Mouse (Mus musculus): ENCODE results near the gene Cryzl1. TPM values are rescaled to one million over a fixed set of nuclear protein-coding genes. Genes with fewer than 3 reads are reported as not detected.

Cryzl1 gene
- total and polyA plus RNA-seq, 3 experiments: 20.2 to 44.4 TPM; not detected in 1

GRCm38 (mm10) chr16:91732816-91733215 lies 4.0 kb upstream of the Cryzl1 start:
- DNase-seq (ENCODE audit: low read depth, low spot score): no peak
- H3K36me3 ChIP-seq (ENCODE audit: control insufficient read depth in 1 of 2, insufficient read depth in 2 of 2, low read length in 2 of 2): peaks cover 0 to 5% of the 10 kb centered on the region in 2 experiments; a peak in 2 of 4 replicates

GRCm38 (mm10) chr16:91730446-91730845 lies 1.7 kb upstream of the Cryzl1 start:
- no peak for DNase-seq (ENCODE audit: low read depth, low spot score)
- H3K36me3 ChIP-seq (ENCODE audit: control insufficient read depth in 1 of 2, insufficient read depth in 2 of 2, low read length in 2 of 2): peaks cover 0 to 14% of the 10 kb centered on the region in 2 experiments; a peak in 2 of 4 replicates
- H3K27me3 ChIP-seq (ENCODE audit: control insufficient read depth in 1 of 2, insufficient read depth in 2 of 2, low read length in 2 of 2): peaks cover 7 to 9% of the 10 kb centered on the region in 2 experiments
- H3K79me2 ChIP-seq (ENCODE audit: control insufficient read depth, insufficient read depth, low read length, poor library complexity): peaks cover 21% of the 10 kb centered on the region
- peak overlapping the region; percentile 68 to 72 for H3K4me3 ChIP-seq (ENCODE audit: control insufficient read depth in 1 of 2, insufficient read depth in 1 of 2, low read depth in 2 of 2, low read length in 2 of 2)
- H3K9me3 ChIP-seq (replicated peaks; ENCODE audit: insufficient read depth, low read length): no peaks in the 10 kb centered on the region
- TF ChIP-seq ETS1 (IDR thresholded peaks at IDR 0.05; ENCODE audit: low read depth, low read length) (no peak), ZNF384 (IDR thresholded peaks at IDR 0.05; ENCODE audit: low read depth, low read length) (0 out of 2 replicates have a peak, but pooled peaks have one; percentile 7)
- peaks cover 0 to 14% of the 10 kb centered on the region in 2 experiments; a peak in 3 of 4 replicates for H3K4me1 ChIP-seq (ENCODE audit: control insufficient read depth in 1 of 2, insufficient read depth in 2 of 2, low read length in 2 of 2)
- H3K27ac ChIP-seq (ENCODE audit: control insufficient read depth, low read depth, low read length): no peak overlapping the region
- H3K9ac ChIP-seq (ENCODE audit: control insufficient read depth, low read depth, low read length, poor library complexity, severe bottlenecking): peak overlapping the region; percentile 68

More at GRCm38 (mm10) chr16:91732816-91733215, 4.0 kb upstream of the Cryzl1 start:
- peaks cover 7 to 9% of the 10 kb centered on the region in 2 experiments for H3K27me3 ChIP-seq (ENCODE audit: control insufficient read depth in 1 of 2, insufficient read depth in 2 of 2, low read length in 2 of 2)
- no peaks in the 10 kb centered on the region for H3K9me3 ChIP-seq (replicated peaks; ENCODE audit: insufficient read depth, low read length)
- no peak overlapping the region for H3K27ac ChIP-seq (ENCODE audit: control insufficient read depth, low read depth, low read length)
- peaks cover 2% of the 10 kb centered on the region; the same call in 1 of the 2 replicates for H3K79me2 ChIP-seq (ENCODE audit: control insufficient read depth, insufficient read depth, low read length, poor library complexity)
- TF ChIP-seq RAD21 (IDR thresholded peaks at IDR 0.05; ENCODE audit: low read depth, low read length) (no peak), SIN3A (IDR thresholded peaks at IDR 0.05; ENCODE audit: low read length) (no peak), USF2 (IDR thresholded peaks at IDR 0.05; ENCODE audit: borderline replicate concordance in 1 of 2, insufficient read depth in 1 of 2, low read depth in 1 of 2, low read length in 2 of 2) (no peak), E2F4 (IDR thresholded peaks at IDR 0.05; ENCODE audit: borderline replicate concordance, low read depth, low read length) (no peak), NELFE (IDR thresholded peaks at IDR 0.05; ENCODE audit: low read depth, low read length) (no peak), BHLHE40 (IDR thresholded peaks at IDR 0.05; ENCODE audit: borderline replicate concordance, low read depth, low read length) (no peak), RCOR1 (IDR thresholded peaks at IDR 0.05; ENCODE audit: low read depth, low read length) (no peak), NRF1 (IDR thresholded peaks at IDR 0.05; ENCODE audit: insufficient read depth, low read depth, low read length, poor library complexity, severe bottlenecking) (no peak), MYC (IDR thresholded peaks at IDR 0.05; ENCODE audit: low read depth, low read length) (no peak), ZNF384 (IDR thresholded peaks at IDR 0.05; ENCODE audit: low read depth, low read length) (no peak), GABPA (IDR thresholded peaks at IDR 0.05; ENCODE audit: low read depth, low read length) (no peak), MXI1 (IDR thresholded peaks at IDR 0.05; ENCODE audit: low read depth, low read length) (no peak), MAFK (IDR thresholded peaks at IDR 0.05; ENCODE audit: borderline replicate concordance, low read depth, low read length) (no peak), ETS1 (IDR thresholded peaks at IDR 0.05; ENCODE audit: low read depth, low read length) (no peak), EP300 (IDR thresholded peaks at IDR 0.05; ENCODE audit: low read depth in 1 of 2, low read length in 2 of 2) (no peak), MEF2A (IDR thresholded peaks at IDR 0.05; ENCODE audit: extremely low read depth, insufficient replicate concordance, low read depth, low read length, poor library complexity, severe bottlenecking) (no peak), MAX (IDR thresholded peaks at IDR 0.05; ENCODE audit: low read length) (no peak), TCF12 (IDR thresholded peaks at IDR 0.05; ENCODE audit: low read depth, low read length) (no peak)
- no peak overlapping the region for H3K4me3 ChIP-seq (ENCODE audit: control insufficient read depth in 1 of 2, insufficient read depth in 1 of 2, low read depth in 2 of 2, low read length in 2 of 2)
- H3K4me1 ChIP-seq (ENCODE audit: control insufficient read depth in 1 of 2, insufficient read depth in 2 of 2, low read length in 2 of 2): peaks cover 0 to 6% of the 10 kb centered on the region in 2 experiments; a peak in 2 of 4 replicates
- H3K9ac ChIP-seq (ENCODE audit: control insufficient read depth, low read depth, low read length, poor library complexity, severe bottlenecking): no peak overlapping the region

All from MEL (cell line).